In genomic region chr17:87265792-87266186, GRCm38 (mm10) we compare ENCODE assay signal across 8 mouse cellular contexts. TPM values are rescaled to one million over a fixed set of nuclear protein-coding genes. Genes with fewer than 3 reads are reported as not detected.
A peak's percentile ranks its signal among the peaks of the same experiment; 100 is the strongest.
DNase-seq lines count a peak whose midpoint lies in the region; ATAC-seq lines count a peak whose summit lies in the region.

Gene Mcfd2 (minus strand): TSS chr17:87265935.

- peak; percentile 95 for DNase-seq in ZHBTc4 (ENCODE audit: low read depth, low spot score)
- DNase-seq in gastrocnemius, adult 8-10 months (ENCODE audit: low spot score in 2 of 2): peak; percentile 88 to 93
- peak; percentile 95 for DNase-seq in induced T-regulatory cell, adult 2 months (ENCODE audit: low read depth)
- peak; percentile 70 to 86 for DNase-seq in left cerebral cortex, adult 9 months (ENCODE audit: low spot score in 2 of 2)
- DNase-seq in right cerebral cortex, postnatal 14 days: peak; percentile 95
- DNase-seq in urinary bladder, postnatal 36 days (ENCODE audit: low spot score in 2 of 2): peak; percentile 88 to 93

- ATAC-seq in common myeloid progenitor, adult 5-6 weeks (replicated peaks; ENCODE audit: low read depth, poor library complexity, severe bottlenecking): peak; percentile 97
- ATAC-seq in megakaryocyte progenitor cell, adult 5-6 weeks (replicated peaks; ENCODE audit: poor library complexity): peak; percentile 96

RNA-seq across cellular contexts. Expression of gene Mcfd2, which starts in this region (rescaled TPM):
- total RNA-seq in common myeloid progenitor, adult 5-6 weeks (2017): 56.1 and 58.4 TPM in 2 replicates
- total RNA-seq in gastrocnemius, adult 8-10 months (2022): 10 to 100 TPM; 21.3 to 23.9 (median 23.1) TPM
- total RNA-seq in megakaryocyte progenitor cell, adult 5-6 weeks (2015): 41.7 and 41.8 TPM in 2 replicates
- total RNA-seq in megakaryocyte progenitor cell, adult 5-6 weeks (2017): 111 and 130 TPM in 2 replicates

Comparison
In these comparisons a context has a peak if more than half of its experiments do, and no peak if none do; other contexts are left out.
1. Peak in every context shown above with its lines: DNase-seq and ATAC-seq.